Mouse (Mus musculus) fat pad, adult 2 months (tissue): ENCODE results near the gene Snx29.

Experiments used
- DNase-seq: peaks from one replicate; pipeline ENCODE4 v3.0.0-alpha.2; 2011; ENCODE audit warnings: low read depth, low spot score; ENCODE audit errors: extremely low read depth

Snx29 gene

GRCm38 (mm10) chr16:11626004-11626481 is 303.3 kb downstream of the Snx29 start:
- no peak for DNase-seq

DNA sequence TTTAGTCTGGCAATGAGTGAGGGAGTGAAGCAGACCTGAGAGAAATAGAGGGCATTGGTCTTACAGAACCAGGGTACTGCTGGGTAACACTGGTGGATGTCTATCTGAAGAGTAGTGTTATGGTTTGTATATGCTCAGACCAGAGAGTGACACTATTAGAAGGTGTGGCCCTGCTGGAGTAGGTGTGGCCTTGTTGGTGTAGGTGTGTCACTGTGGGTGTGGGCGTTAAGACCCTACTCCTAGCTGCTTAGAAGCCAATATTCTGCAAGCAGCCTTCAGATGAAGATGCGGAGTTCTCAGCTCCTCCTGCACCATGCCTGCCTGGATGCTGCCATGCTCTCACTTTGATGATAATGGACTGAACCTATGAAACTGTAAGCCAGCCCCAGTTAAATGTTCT is 303.9 kb downstream of the Snx29 start:
- no peak for DNase-seq

GRCm38 (mm10) chr16:11627866-11628638 is 305.3 kb downstream of the Snx29 start:
- no peak for DNase-seq

DNA sequence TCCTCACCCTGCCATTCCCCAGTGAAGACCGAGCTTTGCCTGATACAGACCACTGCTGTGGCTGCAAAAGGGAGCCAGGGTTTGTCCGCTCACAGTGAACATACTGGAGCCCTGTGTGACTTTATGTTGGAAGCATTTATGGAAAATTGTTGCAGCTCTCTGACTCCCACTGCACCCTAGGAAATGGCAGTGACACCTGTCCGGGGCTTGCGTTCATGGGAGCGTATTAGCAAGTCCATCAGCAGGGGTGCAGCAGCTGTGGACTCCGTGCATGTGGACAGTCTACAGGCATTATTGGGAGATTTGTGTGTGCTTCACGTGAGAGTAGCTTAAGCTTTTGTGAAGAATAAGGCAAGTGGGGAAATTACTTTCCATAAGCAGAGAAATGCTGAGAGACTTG is 307.0 kb downstream of the Snx29 start:
- DNase-seq: no peak

DNA sequence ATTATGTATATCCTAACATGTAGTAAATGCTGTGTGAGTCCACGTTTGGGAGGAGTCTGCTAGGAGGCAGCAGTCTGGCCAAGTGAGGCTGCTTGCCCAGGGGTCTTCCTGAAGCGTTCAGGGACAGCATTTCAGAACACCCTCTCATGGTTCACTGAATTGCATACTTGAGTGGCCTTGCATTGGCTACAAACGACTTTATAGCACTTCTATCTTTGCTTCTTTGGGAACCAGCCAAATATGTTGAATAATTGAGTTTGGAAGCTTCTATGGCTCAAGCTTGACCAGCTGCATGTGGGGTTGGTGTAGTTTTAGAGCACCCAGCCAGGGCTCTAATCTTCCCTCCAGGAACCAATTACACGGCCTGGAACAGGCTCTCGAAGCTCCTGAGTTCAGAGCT is 307.8 kb downstream of the Snx29 start:
- no peak for DNase-seq

DNA sequence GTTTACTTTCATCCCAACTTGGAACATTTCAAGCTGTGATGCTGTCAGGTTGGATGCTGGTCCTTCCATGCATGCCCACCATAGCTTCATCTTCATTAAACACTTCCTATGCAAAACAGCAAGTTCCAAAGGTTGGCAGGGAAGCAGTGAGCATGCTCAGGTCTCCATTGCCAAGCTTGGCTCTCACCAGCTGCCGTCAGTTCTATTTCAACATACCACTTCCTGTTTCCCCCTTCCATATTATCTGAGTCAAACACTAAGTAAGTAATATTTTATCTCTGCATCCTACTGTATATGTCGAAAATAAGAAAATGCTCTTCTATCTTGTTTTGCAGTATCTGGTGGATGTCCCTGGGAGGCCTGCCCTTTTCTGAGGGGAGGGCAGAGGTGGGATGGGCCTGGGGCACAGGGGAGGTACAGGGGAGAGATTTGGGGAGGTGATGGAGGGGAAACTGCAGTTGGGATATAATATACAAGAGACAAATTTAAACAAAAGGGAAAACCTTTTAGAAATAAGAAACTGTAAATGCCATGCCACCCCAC is 309.6 kb downstream of the Snx29 start:
- DNase-seq: no peak

GRCm38 (mm10) chr16:11636196-11636733 is 313.6 kb downstream of the Snx29 start:
- no peak for DNase-seq

DNA sequence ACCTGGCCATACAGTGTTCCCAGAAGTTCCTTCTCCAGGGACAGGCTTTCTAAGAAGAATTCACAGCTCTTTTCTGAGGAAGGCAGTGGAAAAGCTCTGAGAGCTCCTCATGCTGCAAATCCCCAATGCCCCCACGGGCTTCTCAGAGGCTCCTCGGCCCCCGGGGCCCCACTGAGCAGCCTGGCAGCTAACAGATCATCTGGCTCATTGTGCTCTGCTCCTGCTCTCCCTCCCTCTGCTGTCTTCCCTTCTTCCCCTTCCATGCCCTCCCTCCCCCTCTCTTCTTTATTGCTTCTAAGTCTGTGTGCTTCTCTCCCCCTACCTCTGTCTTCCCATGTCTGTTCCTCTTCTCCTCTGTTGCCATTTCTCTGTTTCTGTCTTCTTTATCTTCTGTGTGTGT is 314.2 kb downstream of the Snx29 start:
- no peak for DNase-seq

GRCm38 (mm10) chr16:11637794-11638193 is 315.1 kb downstream of the Snx29 start:
- no peak for DNase-seq

- no peak for DNase-seq
Measured at GRCm38 (mm10) chr16:11638739-11639138, 316.0 kb downstream of the Snx29 start.

GRCm38 (mm10) chr16:11639936-11640335 is 317.2 kb downstream of the Snx29 start:
- no peak for DNase-seq

DNA sequence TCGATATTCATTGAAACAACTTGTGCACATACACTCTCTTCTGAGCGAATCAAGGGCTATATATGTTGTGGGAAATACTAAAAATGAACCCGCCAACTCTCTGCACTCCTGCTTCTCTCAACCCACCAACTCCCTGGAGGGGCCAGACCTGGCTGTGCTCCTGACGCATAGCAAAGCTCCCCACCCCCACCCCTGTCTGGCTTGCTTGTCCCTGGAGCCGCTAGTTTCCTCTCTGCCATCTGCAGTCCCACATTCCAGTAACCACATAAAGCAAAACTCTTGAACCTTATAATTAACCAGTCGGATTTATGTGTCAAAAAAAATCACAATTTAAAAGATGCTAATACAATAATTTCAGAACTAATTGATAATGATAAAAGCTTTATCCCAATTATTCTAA is 320.9 kb downstream of the Snx29 start:
- no peak for DNase-seq

GRCm38 (mm10) chr16:11644399-11644798 is 321.7 kb downstream of the Snx29 start:
- no peak for DNase-seq

- no peak for DNase-seq
Measured at GRCm38 (mm10) chr16:11645668-11646067, 323.0 kb downstream of the Snx29 start.

GRCm38 (mm10) chr16:11646745-11647289 is 324.1 kb downstream of the Snx29 start:
- no peak for DNase-seq

- DNase-seq: no peak
Measured at GRCm38 (mm10) chr16:11648169-11648688, 325.5 kb downstream of the Snx29 start.

- no peak for DNase-seq
Measured at GRCm38 (mm10) chr16:11652686-11653366, 330.1 kb downstream of the Snx29 start.

DNA sequence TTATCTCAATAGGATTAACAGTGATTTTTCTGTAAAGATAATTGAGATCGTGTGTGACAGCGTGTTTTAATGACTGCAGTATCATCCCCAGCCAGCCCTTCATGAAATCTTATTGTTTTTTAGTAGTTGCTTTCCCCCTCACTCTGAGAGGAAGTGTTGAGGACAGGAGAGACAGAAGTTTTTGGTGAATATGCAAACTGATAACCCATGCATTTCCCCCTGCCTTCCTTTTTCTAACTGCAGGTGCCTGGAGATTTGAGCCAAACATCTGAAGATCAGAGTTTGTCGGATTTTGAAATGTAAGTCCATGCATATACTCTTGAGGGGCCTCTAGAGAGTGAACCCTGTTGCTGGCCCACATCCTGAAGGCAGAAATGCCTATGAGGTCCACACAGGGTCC is 333.2 kb downstream of the Snx29 start:
- DNase-seq: no peak

DNA sequence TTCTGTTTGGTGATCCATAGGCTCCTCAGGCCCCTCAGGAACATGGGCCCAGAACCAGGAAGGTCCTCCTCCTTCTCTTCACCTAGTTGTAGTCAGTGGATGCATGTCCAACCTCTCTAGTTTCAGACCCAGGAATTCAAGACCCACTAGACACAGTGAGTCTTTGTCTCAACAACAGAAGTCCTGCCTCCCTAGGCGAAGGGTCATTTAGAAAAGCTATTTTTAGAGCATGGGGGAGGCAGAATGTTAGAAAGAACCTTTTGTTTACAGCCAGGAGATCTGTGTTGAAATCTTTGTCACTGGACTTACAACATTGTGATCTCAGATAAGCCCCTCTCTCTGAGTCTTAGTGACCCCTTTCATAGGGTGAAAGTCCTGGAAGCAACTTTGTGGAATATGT is 334.4 kb downstream of the Snx29 start:
- no peak for DNase-seq

GRCm38 (mm10) chr16:11659111-11659720 is 336.5 kb downstream of the Snx29 start:
- no peak for DNase-seq
